Mouse (Mus musculus): ENCODE results near the gene Olfr988. TPM values are rescaled to one million over a fixed set of nuclear protein-coding genes. Genes with fewer than 3 reads are reported as not detected.
"Not testable (repeated sequence)": the region's sequence is repeated elsewhere in the genome, so short reads cannot be mapped to it uniquely, and the experiment has no call there.

The Olfr988 gene
- polyA plus RNA-seq (2016; fragmentation: Nextera tagmentation; extraction: Ambion mirVana), result not detected in 2 replicates

GRCm38 (mm10) chr2:85363127-85363526 lies at the start of gene Olfr988:
Gene Olfr988, minus strand, starts transcription at chr2:85363227.
- not testable (repeated sequence) for H3K36me3 ChIP-seq; DNase-seq (ENCODE audit: low spot score); H3K9me3 ChIP-seq; H3K4me3 ChIP-seq; H3K27ac ChIP-seq; H3K4me1 ChIP-seq; H3K27me3 ChIP-seq (ENCODE audit: insufficient read depth, poor library complexity, severe bottlenecking)

- H3K4me1 ChIP-seq, result no peaks in the 10 kb centered on the region
- H3K27ac ChIP-seq, result no peak within 1 kb of the TSS
- H3K4me3 ChIP-seq, result no peak within 1 kb of the TSS
- no peak for DNase-seq (ENCODE audit: low spot score)
- no peaks in the 10 kb centered on the region for H3K27me3 ChIP-seq (ENCODE audit: insufficient read depth, poor library complexity, severe bottlenecking)
- H3K36me3 ChIP-seq, result no peaks in the 10 kb centered on the region
- no peaks in the 10 kb centered on the region for H3K9me3 ChIP-seq
- 57% methylated on average over 2 of the region's 2 CpGs for WGBS
These were observed 46.3 kb upstream of the Olfr988 start, which contains the start of gene Olfr992 for GRCm38 (mm10) chr2:85409369-85409768. Gene Olfr992, minus strand, starts transcription at chr2:85409469.

- no peaks in the 10 kb centered on the region for H3K4me1 ChIP-seq
- no peak overlapping the region for H3K4me3 ChIP-seq
- no peaks in the 10 kb centered on the region for H3K36me3 ChIP-seq
- no peaks in the 10 kb centered on the region for H3K9me3 ChIP-seq
- no peak for DNase-seq (ENCODE audit: low spot score)
- no peaks in the 10 kb centered on the region for H3K27me3 ChIP-seq (ENCODE audit: insufficient read depth, poor library complexity, severe bottlenecking)
- WGBS, result 58% methylated on average over 7 of the region's 7 CpGs
- H3K27ac ChIP-seq, result no peak overlapping the region
These were observed 23.1 kb downstream of the Olfr988 start for GRCm38 (mm10) chr2:85339972-85340371.

- H3K27me3 ChIP-seq (ENCODE audit: insufficient read depth, poor library complexity, severe bottlenecking); DNase-seq (ENCODE audit: low spot score); H3K4me1 ChIP-seq; H3K9me3 ChIP-seq; H3K27ac ChIP-seq; H3K4me3 ChIP-seq; H3K36me3 ChIP-seq: not testable (repeated sequence)
These were observed 23.8 kb downstream of the Olfr988 start, which contains the start of gene Olfr987 for GRCm38 (mm10) chr2:85339215-85339614. Gene Olfr987, minus strand, starts transcription at chr2:85339315.

DNA sequence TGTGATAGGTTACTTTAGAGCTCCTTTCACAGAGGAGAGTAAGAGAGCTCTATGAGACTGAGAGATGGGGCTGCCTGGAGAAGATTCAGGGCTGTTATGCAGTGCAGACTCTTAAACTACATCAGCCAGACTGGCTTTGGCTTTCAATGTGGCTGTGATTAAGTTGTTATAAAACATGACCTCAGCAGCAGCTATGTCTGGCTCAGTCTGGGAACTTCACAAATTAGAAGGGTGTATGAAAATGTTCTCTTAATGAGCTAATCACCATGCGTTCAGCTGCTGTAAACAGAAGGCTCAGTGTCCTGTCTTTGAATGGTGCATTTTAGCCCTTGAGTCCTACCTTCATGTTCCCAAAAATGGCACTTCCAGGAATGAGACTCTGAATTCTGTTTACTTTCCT lies 43.9 kb downstream of the Olfr988 start:
- H3K36me3 ChIP-seq, result no peaks in the 10 kb centered on the region
- H3K4me3 ChIP-seq, result no peak overlapping the region
- H3K9me3 ChIP-seq, result no peaks in the 10 kb centered on the region
- H3K4me1 ChIP-seq, result no peaks in the 10 kb centered on the region
- 83% methylated on average over 1 of the region's 1 CpGs for WGBS
- no peaks in the 10 kb centered on the region for H3K27me3 ChIP-seq (ENCODE audit: insufficient read depth, poor library complexity, severe bottlenecking)
- no peak overlapping the region for H3K27ac ChIP-seq
- no peak for DNase-seq (ENCODE audit: low spot score)

Other genes with a start within 250 kb of the Olfr988 start
- 7.0 and 23.8 TPM in 2 replicates for gene Aplnr, start 227.0 kb downstream of the Olfr988 start, polyA plus RNA-seq (2016; fragmentation: Nextera tagmentation; extraction: Ambion mirVana)
- gene Lrrc55, start 166.0 kb downstream of the Olfr988 start, polyA plus RNA-seq (2016; fragmentation: Nextera tagmentation; extraction: Ambion mirVana), result 0.14 and 0.20 TPM in 2 replicates
- not detected in 2 replicates for gene Olfr987, start 23.9 kb downstream of the Olfr988 start, polyA plus RNA-seq (2016; fragmentation: Nextera tagmentation; extraction: Ambion mirVana)
- not detected in 2 replicates for gene Olfr992, start 46.2 kb upstream of the Olfr988 start, polyA plus RNA-seq (2016; fragmentation: Nextera tagmentation; extraction: Ambion mirVana)
- gene Olfr993, start 51.6 kb upstream of the Olfr988 start, polyA plus RNA-seq (2016; fragmentation: Nextera tagmentation; extraction: Ambion mirVana), result not detected in 2 replicates
- not detected in 2 replicates for gene Olfr994, start 73.2 kb upstream of the Olfr988 start, polyA plus RNA-seq (2016; fragmentation: Nextera tagmentation; extraction: Ambion mirVana)
- not detected in 2 replicates for gene Olfr995, start 80.4 kb upstream of the Olfr988 start, polyA plus RNA-seq (2016; fragmentation: Nextera tagmentation; extraction: Ambion mirVana)
- not detected in 2 replicates for gene 4833423E24Rik, start 155.8 kb upstream of the Olfr988 start, polyA plus RNA-seq (2016; fragmentation: Nextera tagmentation; extraction: Ambion mirVana)
- gene Olfr996, start 216.0 kb upstream of the Olfr988 start, polyA plus RNA-seq (2016; fragmentation: Nextera tagmentation; extraction: Ambion mirVana), result not detected in 2 replicates
- gene Olfr998, start 225.7 kb upstream of the Olfr988 start, polyA plus RNA-seq (2016; fragmentation: Nextera tagmentation; extraction: Ambion mirVana), result not detected in 2 replicates
- gene Olfr1000, start 248.7 kb upstream of the Olfr988 start, polyA plus RNA-seq (2016; fragmentation: Nextera tagmentation; extraction: Ambion mirVana), result not detected in 2 replicates

All from heart, embryonic 10.5 days (tissue).